Mouse (Mus musculus) CH12.LX (cell line): Measurements from ENCODE around the gene Dand5. TPM values are rescaled to one million over a fixed set of nuclear protein-coding genes. Genes with fewer than 3 reads are reported as not detected.

Experiments used
- DNase-seq: peaks from one replicate; pipeline ENCODE4 v3.0.0-alpha.2; 2013; ENCODE audit errors: extremely low read depth
- H3K27ac ChIP-seq: 2 replicates; pipeline ENCODE4 v1.5.1; 2012; ENCODE audit warnings: low read depth, mild to moderate bottlenecking, control low read depth, moderate library complexity; ENCODE audit not compliant: insufficient read depth
- H3K27me3 ChIP-seq: replicated peaks from 2 replicates; pipeline ENCODE3; 2012; ENCODE audit warnings: inconsistent platforms
- H3K36me3 ChIP-seq, 2 experiments: replicated peaks in 1 of 2; 2 replicates each; pipeline versions ENCODE3 to v1.6.1; 2012; ENCODE audit warnings: inconsistent platforms in 1 of 2, low read length in 1 of 2, mild to moderate bottlenecking in 1 of 2, mixed read lengths in 1 of 2, moderate library complexity in 1 of 2; ENCODE audit not compliant: control insufficient read depth in 1 of 2, insufficient read depth in 1 of 2
- H3K4me1 ChIP-seq, 2 experiments: 2 replicates each; pipeline ENCODE4 v1.6.1; 2012; ENCODE audit warnings: inconsistent platforms in 1 of 2, moderate library complexity in 1 of 2; ENCODE audit not compliant: insufficient read depth in 2 of 2, control insufficient read depth in 1 of 2
- H3K4me2 ChIP-seq: 2 replicates; pipeline ENCODE4 v1.6.1; 2012; ENCODE audit warnings: low read depth, mild to moderate bottlenecking, control low read depth; ENCODE audit not compliant: poor library complexity, insufficient read depth, severe bottlenecking
- H3K4me3 ChIP-seq, 3 experiments: fragments of 150-350 bp in 1 of 3; sonication (generic) in 1 of 3; replicated peaks in 1 of 3; 2 replicates each; pipeline versions ENCODE3 to v1.5.1; 2011 to 2012; ENCODE audit warnings: low read depth in 2 of 3, low read length in 2 of 3, mild to moderate bottlenecking in 2 of 3, moderate library complexity in 2 of 3, control low read depth in 1 of 3, improper control_type of control experiment in 1 of 3, inconsistent platforms in 1 of 3, mixed read lengths in 1 of 3; ENCODE audit not compliant: poor library complexity in 1 of 3
- H3K79me2 ChIP-seq: replicated peaks from 2 replicates; pipeline ENCODE4 v1.6.1; 2012; ENCODE audit warnings: mild to moderate bottlenecking, moderate library complexity; ENCODE audit not compliant: control insufficient read depth, poor library complexity, insufficient read depth, severe bottlenecking; ENCODE audit errors: extremely low read depth
- H3K9ac ChIP-seq: 2 replicates; pipeline ENCODE4 v1.6.1; 2012; ENCODE audit warnings: low read depth, mild to moderate bottlenecking, control low read depth, moderate library complexity; ENCODE audit not compliant: insufficient read depth
- H3K9me3 ChIP-seq: replicated peaks from 2 replicates; pipeline ENCODE3; 2012; ENCODE audit warnings: low read length, inconsistent platforms, mixed read lengths
- CHD1 ChIP-seq: IDR thresholded peaks from 2 replicates; pipeline ENCODE4 v1.6.1; 2012; ENCODE audit warnings: low read depth, low read length, improper control_type of control experiment, inconsistent platforms
- CHD2 ChIP-seq: IDR thresholded peaks from 2 replicates; pipeline ENCODE4 v1.6.1; 2011; ENCODE audit warnings: low read length, improper control_type of control experiment
- CTCF ChIP-seq, 2 experiments: IDR thresholded peaks in 1 of 2; conservative IDR thresholded peaks in 1 of 2; 2 replicates each; pipeline ENCODE4 v1.5.1; 2011 to 2012; ENCODE audit warnings: low read depth in 2 of 2, low read length in 2 of 2, improper control_type of control experiment in 1 of 2, inconsistent platforms in 1 of 2, mild to moderate bottlenecking in 1 of 2, moderate library complexity in 1 of 2
- E2F4 ChIP-seq: IDR thresholded peaks from 2 replicates; pipeline ENCODE4 v1.6.1; 2011; ENCODE audit warnings: low read depth, low read length, improper control_type of control experiment; ENCODE audit not compliant: insufficient replicate concordance
- ELF1 ChIP-seq: IDR thresholded peaks from 2 replicates; pipeline ENCODE4 v1.6.1; 2014; ENCODE audit warnings: low read depth, mild to moderate bottlenecking, inconsistent platforms, low read length, improper control_type of control experiment
- EP300 ChIP-seq: IDR thresholded peaks from 2 replicates; pipeline ENCODE4 v1.6.1; 2011; ENCODE audit warnings: low read length, improper control_type of control experiment
- ETS1 ChIP-seq: conservative IDR thresholded peaks from 2 replicates; pipeline ENCODE4 v1.6.1; 2012; ENCODE audit warnings: low read depth, mild to moderate bottlenecking, inconsistent platforms, low read length, improper control_type of control experiment, moderate library complexity
- IRF4 ChIP-seq: IDR thresholded peaks from 2 replicates; pipeline ENCODE4 v1.6.1; 2014; ENCODE audit warnings: low read depth, mild to moderate bottlenecking, inconsistent platforms, low read length, improper control_type of control experiment
- JUND ChIP-seq: conservative IDR thresholded peaks from 2 replicates; pipeline ENCODE4 v1.6.1; 2011; ENCODE audit warnings: low read depth, low read length, improper control_type of control experiment
- KAT2A ChIP-seq: IDR thresholded peaks from 2 replicates; pipeline ENCODE4 v1.6.1; 2012; ENCODE audit warnings: low read length, improper control_type of control experiment, inconsistent platforms; ENCODE audit not compliant: insufficient replicate concordance
- MAFK ChIP-seq: IDR thresholded peaks from 2 replicates; pipeline ENCODE4 v1.6.1; 2011; ENCODE audit warnings: low read length, improper control_type of control experiment; ENCODE audit not compliant: insufficient replicate concordance
- MAX ChIP-seq: IDR thresholded peaks from 2 replicates; pipeline ENCODE4 v1.6.1; 2011; ENCODE audit warnings: low read length, improper control_type of control experiment
- MAZ ChIP-seq: IDR thresholded peaks from 2 replicates; pipeline ENCODE4 v1.6.1; 2012; ENCODE audit warnings: low read depth, mild to moderate bottlenecking, inconsistent platforms, low read length, improper control_type of control experiment, moderate library complexity
- MYC ChIP-seq: IDR thresholded peaks from 2 replicates; pipeline ENCODE4 v1.6.1; 2011; ENCODE audit warnings: low read depth, mild to moderate bottlenecking, improper control_type of control experiment, low read length
- NELFE ChIP-seq: IDR thresholded peaks from 2 replicates; pipeline ENCODE4 v1.6.1; 2011; ENCODE audit warnings: low read depth, low read length, improper control_type of control experiment
- NRF1 ChIP-seq: IDR thresholded peaks from 2 replicates; pipeline ENCODE4 v1.6.1; 2014; ENCODE audit warnings: low read depth, mild to moderate bottlenecking, inconsistent platforms, low read length, improper control_type of control experiment, moderate library complexity
- PAX5 ChIP-seq: IDR thresholded peaks from 2 replicates; pipeline ENCODE4 v1.6.1; 2012; ENCODE audit warnings: low read length, inconsistent platforms, mixed read lengths
- POLR2A ChIP-seq: IDR thresholded peaks from 2 replicates; pipeline ENCODE4 v1.6.1; 2011; ENCODE audit warnings: low read depth, mild to moderate bottlenecking, improper control_type of control experiment, low read length
- RAD21 ChIP-seq: IDR thresholded peaks from 2 replicates; pipeline ENCODE4 v1.6.1; 2011; ENCODE audit warnings: low read depth, mild to moderate bottlenecking, low read length, improper control_type of control experiment, moderate library complexity
- RCOR1 ChIP-seq: conservative IDR thresholded peaks from 2 replicates; pipeline ENCODE4 v1.6.1; 2012; ENCODE audit warnings: low read depth, mild to moderate bottlenecking, inconsistent platforms, low read length, improper control_type of control experiment
- SIN3A ChIP-seq: IDR thresholded peaks from 2 replicates; pipeline ENCODE4 v1.6.1; 2012; ENCODE audit warnings: low read length, improper control_type of control experiment, inconsistent platforms
- TBP ChIP-seq: conservative IDR thresholded peaks from 2 replicates; pipeline ENCODE4 v1.6.1; 2011; ENCODE audit warnings: low read depth, low read length, improper control_type of control experiment
- TCF12 ChIP-seq: IDR thresholded peaks from 2 replicates; pipeline ENCODE4 v1.6.1; 2014; ENCODE audit warnings: low read depth, mild to moderate bottlenecking, inconsistent platforms, low read length, improper control_type of control experiment
- USF1 ChIP-seq: IDR thresholded peaks from 2 replicates; pipeline ENCODE4 v1.6.1; 2014; ENCODE audit warnings: low read depth, mild to moderate bottlenecking, inconsistent platforms, low read length, improper control_type of control experiment
- USF2 ChIP-seq: conservative IDR thresholded peaks from 2 replicates; pipeline ENCODE4 v1.6.1; 2011; ENCODE audit warnings: low read depth, low read length, improper control_type of control experiment
- ZC3H11A ChIP-seq: IDR thresholded peaks from 2 replicates; pipeline ENCODE4 v1.6.1; 2012; ENCODE audit warnings: low read depth, mild to moderate bottlenecking, inconsistent platforms, low read length, improper control_type of control experiment
- ZMIZ1 ChIP-seq: IDR thresholded peaks from 2 replicates; pipeline ENCODE4 v1.6.1; 2012; ENCODE audit warnings: low read depth, mild to moderate bottlenecking, inconsistent platforms, low read length, improper control_type of control experiment
- dilution Hi-C: fragments of 300-500 bp; cut with MboI; formaldehyde crosslinking; loops from 2 replicates; pipeline ENCODE4 v1.14.3; 2020; ENCODE audit warnings: low sequenced_read_pairs; ENCODE audit not compliant: extremely low pct_unique_long_range_greater_than_20kb, extremely low pct_ligation_motif_present
- in situ Hi-C: fragments of 300-500 bp; cut with MboI; formaldehyde crosslinking; loops from 3 replicates; pipeline ENCODE4 v1.14.3; 2019; ENCODE audit warnings: low sequenced_read_pairs, low pct_ligation_motif_present, low pct_unique_long_range_greater_than_20kb, mixed read lengths
- polyA plus RNA-seq: library from polyadenylated mRNA; unstranded; fragments of >175 nt; gene quantifications from 2 replicates; pipeline ENCODE4 v1.2.1, GENCODE M21; 2012; ENCODE audit warnings: low read depth; ENCODE audit not compliant: insufficient read length
- total RNA-seq, 2 experiments: library from RNA; depleted of rRNA; stranded (reverse); fragments of 300-350 nt in 1 of 2; fragments of >200 nt in 1 of 2; gene quantifications; 2 replicates each; pipeline ENCODE4 v1.2.3; 2012 to 2014

The Dand5 gene
- total and polyA plus RNA-seq, 3 experiments: 1.4 to 1.7 (median 1.5) TPM

GRCm38 (mm10) chr8:84832759-84833742 lies 10.4 kb upstream of the Dand5 start:
- peak overlapping the region; percentile 52; the same call in 1 of the 2 replicates for H3K27ac ChIP-seq
- peak overlapping the region; percentile 91 for H3K4me2 ChIP-seq
- peak overlapping the region; percentile 82 for H3K9ac ChIP-seq
- dilution Hi-C loops: no loop called here
- no peaks in the 10 kb centered on the region for H3K27me3 ChIP-seq
- H3K4me3 ChIP-seq: peak overlapping the region; percentile 86 to 98 (median 89)
- TF ChIP-seq CTCF (conservative IDR thresholded peaks at IDR 0.05 in 1 of 2, IDR thresholded peaks at IDR 0.05 in 1 of 2; ENCODE audit: low read depth in 2 of 2, low read length in 2 of 2): peak in 1 of 2 experiments; percentile 31; a peak in 1 of 4 replicates
- TF ChIP-seq CHD1: peak; percentile 48; the same call in 1 of the 2 replicates
- no peak for TF ChIP-seq ELF1
- TF ChIP-seq, all 38 proteins: peak for 2
- in situ Hi-C loops: no loop called here
- no peaks in the 10 kb centered on the region for H3K9me3 ChIP-seq
- peaks cover 23% of the 10 kb centered on the region for H3K79me2 ChIP-seq
- H3K4me1 ChIP-seq: peaks cover 8 to 54% of the 10 kb centered on the region in 2 experiments; a peak in 3 of 4 replicates
- H3K36me3 ChIP-seq: peaks cover 40 to 49% of the 10 kb centered on the region in 2 experiments
- no peak for DNase-seq

DNA sequence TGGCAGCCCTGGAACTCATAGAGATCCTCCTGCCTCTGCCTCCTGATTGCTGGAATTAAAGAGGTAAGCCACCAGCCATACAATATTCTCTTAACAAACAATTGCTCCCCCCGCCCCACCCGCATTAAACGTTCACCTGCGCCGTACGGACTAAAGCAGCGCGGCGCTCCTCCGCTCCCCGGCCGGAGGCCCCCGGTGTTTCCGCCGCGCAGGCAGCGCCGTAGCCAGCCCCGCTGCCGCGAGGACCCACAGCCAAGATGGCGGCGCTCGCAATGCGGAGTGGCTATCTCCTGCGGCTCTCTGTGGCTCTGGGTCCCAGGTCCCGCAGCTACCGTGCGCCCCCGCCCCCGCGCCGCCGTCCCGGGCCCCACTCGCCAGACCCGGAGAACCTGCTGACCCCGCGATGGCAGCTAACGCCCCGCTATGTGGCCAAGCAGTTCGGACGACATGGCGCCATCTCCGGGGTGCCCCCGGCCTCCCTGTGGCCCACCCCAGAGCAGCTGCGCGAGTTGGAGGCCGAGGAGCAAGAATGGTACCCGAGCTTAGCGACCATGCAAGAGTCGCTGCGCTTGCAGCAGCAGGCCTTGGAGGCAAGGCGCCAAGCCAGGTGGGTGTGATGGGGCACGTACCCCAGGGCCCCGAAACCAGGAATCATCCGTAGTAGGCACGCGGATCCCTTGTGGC lies 9.6 kb upstream of the Dand5 start:
- no peaks in the 10 kb centered on the region for H3K27me3 ChIP-seq
- H3K27ac ChIP-seq: peak overlapping the region; percentile 52
- TF ChIP-seq NRF1: peak; percentile 63
- no peak for TF ChIP-seq RAD21
- TF ChIP-seq PAX5: no peak
- TF ChIP-seq CHD2: peak; percentile 49
- no peak for TF ChIP-seq JUND
- TF ChIP-seq KAT2A: 0 out of 2 replicates have a peak, but pooled peaks have one; percentile 68
- TF ChIP-seq CTCF (conservative IDR thresholded peaks at IDR 0.05 in 1 of 2, IDR thresholded peaks at IDR 0.05 in 1 of 2; ENCODE audit: low read depth in 2 of 2, low read length in 2 of 2): no peak
- no peak for TF ChIP-seq E2F4
- no peak for TF ChIP-seq ZC3H11A
- peak; percentile 89 for TF ChIP-seq ZMIZ1
- peak; percentile 34; the same call in 1 of the 2 replicates for TF ChIP-seq ETS1
- 0 out of 2 replicates have a peak, but pooled peaks have one; percentile 5 for TF ChIP-seq MAFK
- TF ChIP-seq USF2: no peak
- TF ChIP-seq TBP: peak; percentile 73
- no peak for TF ChIP-seq EP300
- TF ChIP-seq USF1: no peak
- TF ChIP-seq MYC: no peak; the same call in 1 of the 2 replicates
- TF ChIP-seq RCOR1: peak; percentile 71; the same call in 1 of the 2 replicates
- TF ChIP-seq POLR2A: peak; percentile 95
- TF ChIP-seq MAZ: peak; percentile 85
- peak; percentile 42; the same call in 1 of the 2 replicates for TF ChIP-seq SIN3A
- TF ChIP-seq IRF4: peak; percentile 46; the same call in 1 of the 2 replicates
- TF ChIP-seq NELFE: peak; percentile 94
- TF ChIP-seq TCF12: peak; percentile 98
- no peak; the same call in 1 of the 2 replicates for TF ChIP-seq CHD1
- TF ChIP-seq MAX: peak; percentile 82; the same call in 1 of the 2 replicates

More for the DNA sequence above, 9.6 kb upstream of the Dand5 start:
- H3K4me3 ChIP-seq: peak overlapping the region; percentile 86 to 98 (median 89)
- peaks cover 31 to 41% of the 10 kb centered on the region in 2 experiments for H3K36me3 ChIP-seq
- peaks cover 23% of the 10 kb centered on the region for H3K79me2 ChIP-seq
- H3K9ac ChIP-seq: peak overlapping the region; percentile 82
- peaks cover 5 to 46% of the 10 kb centered on the region in 2 experiments; a peak in 3 of 4 replicates for H3K4me1 ChIP-seq
- peak overlapping the region; percentile 69; the same call in 1 of the 2 replicates for H3K4me2 ChIP-seq
- in situ Hi-C loops: no loop called here
- no peaks in the 10 kb centered on the region for H3K9me3 ChIP-seq
- dilution Hi-C loops: no loop called here
- DNase-seq: peak; percentile 65
